Mouse (Mus musculus): ENCODE measurements around the gene Gm38431. TPM values are rescaled to one million over a fixed set of nuclear protein-coding genes. Genes with fewer than 3 reads are reported as not detected.

The Gm38431 gene
- polyA plus RNA-seq, 1 experiment from 2014 or later: 0.42 TPM

- Histone ChIP-seq H3K4me3 (ENCODE audit: low read depth, low read length) (no peak overlapping the region), H3K9me3 (ENCODE audit: control insufficient read depth) (no peaks in the 10 kb centered on the region), H3K36me3 (ENCODE audit: control insufficient read depth, insufficient read depth) (peaks cover under 1% of the 10 kb centered on the region; the same call in 1 of the 2 replicates), H3K4me1 (replicated peaks; ENCODE audit: control insufficient read depth, insufficient read depth, low read length) (no peaks in the 10 kb centered on the region), H3K27ac (ENCODE audit: low read depth, low read length) (no peak overlapping the region), H3K4me2 (replicated peaks; ENCODE audit: low read depth) (no peak overlapping the region), H3K27me3 (replicated peaks; ENCODE audit: control insufficient read depth, insufficient read depth, low read length) (no peaks in the 10 kb centered on the region), H3K9ac (ENCODE audit: low read depth, low read length) (no peak overlapping the region)
- no peak for TF ChIP-seq CTCF (IDR thresholded peaks at IDR 0.05; ENCODE audit: low read depth)
- ATAC-seq: no peak
- WGBS: 61% methylated on average over 6 of the region's 6 CpGs
Observed at GRCm38 (mm10) chr9:21022288-21022687, 69.5 kb downstream of the Gm38431 start.

DNA sequence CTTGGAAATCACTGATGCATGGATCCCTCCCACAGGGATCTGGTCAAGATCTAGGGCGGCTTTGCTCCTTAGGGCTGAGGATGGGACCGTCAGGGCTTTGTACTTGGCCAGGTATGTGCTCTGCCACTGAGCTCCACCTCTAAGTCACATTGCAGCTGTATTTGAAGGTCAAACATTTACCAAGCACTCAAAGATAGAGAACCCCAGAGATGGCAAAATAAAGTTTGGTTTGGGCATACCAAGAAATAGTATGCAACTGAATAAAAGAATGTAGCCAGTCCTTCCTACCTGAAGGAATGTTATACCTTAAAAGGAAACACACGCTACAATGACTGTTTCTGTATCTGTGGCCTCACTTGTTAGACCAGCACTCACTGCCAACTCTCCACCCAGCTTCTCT, 70.4 kb downstream of the Gm38431 start:
- H3K4me1 ChIP-seq (replicated peaks; ENCODE audit: control insufficient read depth, insufficient read depth, low read length): no peaks in the 10 kb centered on the region
- no peak for ATAC-seq
- TF ChIP-seq CTCF (IDR thresholded peaks at IDR 0.05; ENCODE audit: low read depth): no peak
- no peak overlapping the region for H3K9ac ChIP-seq (ENCODE audit: low read depth, low read length)
- H3K4me2 ChIP-seq (replicated peaks; ENCODE audit: low read depth): no peak overlapping the region
- no peak overlapping the region for H3K4me3 ChIP-seq (ENCODE audit: low read depth, low read length)
- H3K36me3 ChIP-seq (ENCODE audit: control insufficient read depth, insufficient read depth): no peaks in the 10 kb centered on the region
- 83% methylated on average over 3 of the region's 3 CpGs for WGBS
- no peak overlapping the region for H3K27ac ChIP-seq (ENCODE audit: low read depth, low read length)
- no peaks in the 10 kb centered on the region for H3K27me3 ChIP-seq (replicated peaks; ENCODE audit: control insufficient read depth, insufficient read depth, low read length)
- no peaks in the 10 kb centered on the region for H3K9me3 ChIP-seq (ENCODE audit: control insufficient read depth)

DNA sequence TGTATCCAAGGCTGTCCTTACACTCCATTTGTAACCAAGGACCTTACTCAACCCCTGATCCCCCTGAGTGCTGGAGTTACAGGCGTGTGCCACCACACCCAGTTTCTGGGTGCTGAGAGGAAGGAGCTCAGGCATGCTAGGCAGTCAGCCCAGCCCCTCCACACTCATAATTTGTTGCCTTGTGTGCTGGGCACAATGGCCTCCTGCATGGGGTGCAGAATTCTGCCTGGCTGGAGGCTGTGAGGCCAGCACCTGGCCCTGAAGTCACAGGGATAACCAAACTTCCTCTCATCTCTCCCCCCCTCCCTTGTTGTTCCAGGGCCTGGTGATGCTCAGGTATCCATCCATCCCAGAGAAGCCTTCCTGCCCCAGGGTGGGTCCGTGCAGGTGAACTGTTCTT, 73.2 kb downstream of the Gm38431 start:
- no peaks in the 10 kb centered on the region for H3K9me3 ChIP-seq (ENCODE audit: control insufficient read depth)
- TF ChIP-seq CTCF (IDR thresholded peaks at IDR 0.05; ENCODE audit: low read depth): no peak
- H3K4me2 ChIP-seq (replicated peaks; ENCODE audit: low read depth): no peak overlapping the region
- no peak for ATAC-seq
- H3K4me1 ChIP-seq (replicated peaks; ENCODE audit: control insufficient read depth, insufficient read depth, low read length): no peaks in the 10 kb centered on the region
- no peak overlapping the region for H3K27ac ChIP-seq (ENCODE audit: low read depth, low read length)
- no peaks in the 10 kb centered on the region for H3K27me3 ChIP-seq (replicated peaks; ENCODE audit: control insufficient read depth, insufficient read depth, low read length)
- no peak overlapping the region for H3K4me3 ChIP-seq (ENCODE audit: low read depth, low read length)
- no peak overlapping the region for H3K9ac ChIP-seq (ENCODE audit: low read depth, low read length)
- no peaks in the 10 kb centered on the region for H3K36me3 ChIP-seq (ENCODE audit: control insufficient read depth, insufficient read depth)
- WGBS: 83% methylated on average over 2 of the region's 2 CpGs

MicroRNAs within 50 kb of the gene (microRNA counts, 519-probe panel; counts per million panel counts)
- microRNA mmu-miR-1900: 3,777 counts per million, percentile 51 among the panel's probes with 10 or more counts

Small RNA genes lying within 50 kb of the gene (microRNA-seq; reads per million reads assigned to microRNA genes)
- gene Mir1900 (not detected), gene Mir7082 (not detected)

Other genes with a start within 250 kb of the Gm38431 start
- gene A230050P20Rik, start 223.4 kb downstream of the Gm38431 start, polyA plus RNA-seq (2015; fragmentation: Nextera tagmentation; extraction: Ambion mirVana): 4.9 and 5.6 TPM in 2 replicates
- gene Angptl6, start 212.3 kb downstream of the Gm38431 start, polyA plus RNA-seq (2015; fragmentation: Nextera tagmentation; extraction: Ambion mirVana): 9.4 and 9.8 TPM in 2 replicates
- 18.7 and 21.4 TPM in 2 replicates for gene Ppan, start 203.8 kb downstream of the Gm38431 start, polyA plus RNA-seq (2015; fragmentation: Nextera tagmentation; extraction: Ambion mirVana)
- gene Eif3g, start 193.4 kb downstream of the Gm38431 start, polyA plus RNA-seq (2015; fragmentation: Nextera tagmentation; extraction: Ambion mirVana): 131 and 138 TPM in 2 replicates
- 18.5 and 19.2 TPM in 2 replicates for gene Dnmt1, start 132.1 kb downstream of the Gm38431 start, polyA plus RNA-seq (2015; fragmentation: Nextera tagmentation; extraction: Ambion mirVana)
- gene S1pr2, start 115.2 kb downstream of the Gm38431 start, polyA plus RNA-seq (2015; fragmentation: Nextera tagmentation; extraction: Ambion mirVana): 9.5 and 11.4 TPM in 2 replicates
- 107 and 113 TPM in 2 replicates for gene Mrpl4, start 89.3 kb downstream of the Gm38431 start, polyA plus RNA-seq (2015; fragmentation: Nextera tagmentation; extraction: Ambion mirVana)
- 10.2 and 11.8 TPM in 2 replicates for gene Icam1, start 76.0 kb downstream of the Gm38431 start, polyA plus RNA-seq (2015; fragmentation: Nextera tagmentation; extraction: Ambion mirVana)
- 0.12 and 0.20 TPM in 2 replicates for gene Icam4, start 62.6 kb downstream of the Gm38431 start, polyA plus RNA-seq (2015; fragmentation: Nextera tagmentation; extraction: Ambion mirVana)
- 0.08 and 0.12 TPM in 2 replicates for gene Icam5, start 59.9 kb downstream of the Gm38431 start, polyA plus RNA-seq (2015; fragmentation: Nextera tagmentation; extraction: Ambion mirVana)
- not detected in 2 replicates for gene Zglp1, start 24.9 kb downstream of the Gm38431 start, polyA plus RNA-seq (2015; fragmentation: Nextera tagmentation; extraction: Ambion mirVana)
- 0.09 and 0.13 TPM in 2 replicates for gene Gm49373, start 18.9 kb downstream of the Gm38431 start, polyA plus RNA-seq (2015; fragmentation: Nextera tagmentation; extraction: Ambion mirVana)
- 42.7 and 46.3 TPM in 2 replicates for gene Fdx1l, start 18.4 kb downstream of the Gm38431 start, polyA plus RNA-seq (2015; fragmentation: Nextera tagmentation; extraction: Ambion mirVana)
- 22.5 and 26.2 TPM in 2 replicates for gene Raver1, start within 50 bp of the Gm38431 start, polyA plus RNA-seq (2015; fragmentation: Nextera tagmentation; extraction: Ambion mirVana)
- 8.0 and 9.2 TPM in 2 replicates for gene Tyk2, start 39.2 kb upstream of the Gm38431 start, polyA plus RNA-seq (2015; fragmentation: Nextera tagmentation; extraction: Ambion mirVana)
- gene Cdc37, start 58.0 kb upstream of the Gm38431 start, polyA plus RNA-seq (2015; fragmentation: Nextera tagmentation; extraction: Ambion mirVana): 113 and 115 TPM in 2 replicates
- 2.8 and 3.5 TPM in 2 replicates for gene Pde4a, start 73.7 kb upstream of the Gm38431 start, polyA plus RNA-seq (2015; fragmentation: Nextera tagmentation; extraction: Ambion mirVana)
- 38.3 and 42.4 TPM in 2 replicates for gene Keap1, start 147.4 kb upstream of the Gm38431 start, polyA plus RNA-seq (2015; fragmentation: Nextera tagmentation; extraction: Ambion mirVana)
- not detected in 2 replicates for gene S1pr5, start 156.4 kb upstream of the Gm38431 start, polyA plus RNA-seq (2015; fragmentation: Nextera tagmentation; extraction: Ambion mirVana)
- 44.7 and 48.1 TPM in 2 replicates for gene Atg4d, start 173.3 kb upstream of the Gm38431 start, polyA plus RNA-seq (2015; fragmentation: Nextera tagmentation; extraction: Ambion mirVana)
- 7.0 and 7.2 TPM in 2 replicates for gene Kri1, start 196.0 kb upstream of the Gm38431 start, polyA plus RNA-seq (2015; fragmentation: Nextera tagmentation; extraction: Ambion mirVana)
- gene Cdkn2d, start 199.4 kb upstream of the Gm38431 start, polyA plus RNA-seq (2015; fragmentation: Nextera tagmentation; extraction: Ambion mirVana): 24.1 and 25.8 TPM in 2 replicates
- 192 and 208 TPM in 2 replicates for gene Ap1m2, start 220.3 kb upstream of the Gm38431 start, polyA plus RNA-seq (2015; fragmentation: Nextera tagmentation; extraction: Ambion mirVana)
- 13.3 and 13.8 TPM in 2 replicates for gene Slc44a2, start 228.7 kb upstream of the Gm38431 start, polyA plus RNA-seq (2015; fragmentation: Nextera tagmentation; extraction: Ambion mirVana)